Mouse (Mus musculus) adrenal gland (tissue): ENCODE results near the gene Arid2.

ENCODE experiments used
- intact Hi-C: fragments of 180-260 bp; cut with DNase I; formaldehyde crosslinking; loops from one replicate; pipeline ENCODE4 v1.15.1; 2025

The Arid2 gene

GRCm38 (mm10) chr15:96342097-96342496 lies 54.8 kb downstream of the Arid2 start:
- intact Hi-C loops, result no loop called here

GRCm38 (mm10) chr15:96342871-96343270 lies 55.6 kb downstream of the Arid2 start:
- intact Hi-C loops, result no loop called here

GRCm38 (mm10) chr15:96344591-96345285 lies 57.4 kb downstream of the Arid2 start:
- intact Hi-C loops, result no loop called here

GRCm38 (mm10) chr15:96345312-96345849 lies 58.1 kb downstream of the Arid2 start:
- intact Hi-C loops, result no loop called here

GRCm38 (mm10) chr15:96351432-96351831 lies 64.1 kb downstream of the Arid2 start:
- intact Hi-C loops, result no loop called here

- intact Hi-C loops, result no loop called here
Observed at GRCm38 (mm10) chr15:96358871-96359270, 71.6 kb downstream of the Arid2 start.

GRCm38 (mm10) chr15:96360614-96361013 lies 73.3 kb downstream of the Arid2 start:
- intact Hi-C loops, result no loop called here

- intact Hi-C loops, result no loop called here
Observed at GRCm38 (mm10) chr15:96365351-96365750, 78.0 kb downstream of the Arid2 start.

GRCm38 (mm10) chr15:96366176-96366963 lies 79.1 kb downstream of the Arid2 start:
- intact Hi-C loops, result no loop called here

- intact Hi-C loops, result no loop called here
Observed at GRCm38 (mm10) chr15:96371311-96371710, 84.0 kb downstream of the Arid2 start.

GRCm38 (mm10) chr15:96372628-96373027 lies 85.3 kb downstream of the Arid2 start:
- intact Hi-C loops, result no loop called here

GRCm38 (mm10) chr15:96373161-96373560 lies 85.8 kb downstream of the Arid2 start:
- intact Hi-C loops, result no loop called here

GRCm38 (mm10) chr15:96376214-96376613 lies 88.9 kb downstream of the Arid2 start:
- intact Hi-C loops, result no loop called here

GRCm38 (mm10) chr15:96377263-96377662 lies 89.9 kb downstream of the Arid2 start:
- intact Hi-C loops, result no loop called here

- intact Hi-C loops, result no loop called here
Observed at GRCm38 (mm10) chr15:96377701-96378100, 90.4 kb downstream of the Arid2 start.

GRCm38 (mm10) chr15:96382223-96382622 lies 94.9 kb downstream of the Arid2 start:
- intact Hi-C loops, result no loop called here

GRCm38 (mm10) chr15:96388565-96388964 lies 101.2 kb downstream of the Arid2 start:
- intact Hi-C loops, result no loop called here

- intact Hi-C loops, result loop anchor here (10.0 kb wide), 1 partner anchor 58 kb away; no protein-coding TSS in a partner anchor
Observed at GRCm38 (mm10) chr15:96392878-96393277, 105.6 kb downstream of the Arid2 start.

GRCm38 (mm10) chr15:96395071-96395470 lies 107.8 kb downstream of the Arid2 start:
- intact Hi-C loops, result loop anchor here (10.0 kb wide), 1 partner anchor 60 kb away; no protein-coding TSS in a partner anchor

GRCm38 (mm10) chr15:96396641-96397344 lies 109.5 kb downstream of the Arid2 start:
- intact Hi-C loops, result loop anchor here (10.0 kb wide), 1 partner anchor 62 kb away; no protein-coding TSS in a partner anchor

GRCm38 (mm10) chr15:96398333-96398732 lies 111.0 kb downstream of the Arid2 start:
- intact Hi-C loops, result loop anchor here (10.0 kb wide), 1 partner anchor 64 kb away; no protein-coding TSS in a partner anchor
